Mouse (Mus musculus): ENCODE results near the gene Sumo3.

Gene Sumo3

DNA sequence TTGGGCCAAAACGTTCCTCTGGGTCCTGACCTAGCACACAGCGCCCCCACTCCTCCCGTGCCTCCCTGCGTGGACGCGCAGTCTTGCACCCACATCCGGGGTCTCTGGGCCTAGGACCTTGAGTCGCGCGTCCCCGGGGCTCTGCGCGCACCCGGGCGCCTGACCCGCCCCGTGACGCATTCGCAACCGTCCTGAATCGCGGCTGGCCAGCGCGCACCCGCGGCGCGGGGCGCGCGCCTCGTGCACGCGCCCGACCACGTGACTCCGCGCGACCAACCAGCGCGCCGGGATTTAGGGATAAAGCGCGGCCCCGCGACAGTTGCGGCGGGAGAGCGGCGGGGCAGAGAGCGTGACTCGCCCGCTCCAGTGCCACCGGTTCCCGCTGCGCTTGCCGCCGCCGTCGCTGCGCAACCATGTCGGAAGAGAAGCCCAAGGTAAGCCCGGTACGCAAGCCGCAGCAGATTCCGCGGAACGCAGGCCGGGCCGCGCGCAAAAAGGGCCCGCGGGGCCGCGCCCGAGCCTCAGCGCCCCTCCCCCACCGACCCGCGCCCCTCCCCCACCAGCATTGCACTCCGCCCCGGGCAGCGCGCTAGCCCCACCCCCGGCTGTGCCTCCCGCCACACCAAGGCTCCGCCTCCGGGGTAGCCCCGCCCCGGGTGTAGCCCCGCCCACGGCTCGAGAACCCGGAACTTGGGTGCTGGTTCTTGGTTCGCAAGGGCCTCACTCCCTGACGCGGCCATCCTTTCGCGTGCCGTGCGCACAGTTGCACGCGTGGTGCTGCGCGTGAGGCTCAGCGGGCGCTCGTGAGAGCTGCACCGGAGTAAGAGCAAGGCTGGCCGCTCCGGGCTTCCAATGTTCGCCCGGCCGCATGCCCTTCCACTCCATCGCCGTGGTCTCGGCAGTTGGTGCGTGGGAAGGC is at the start of gene Sumo3, which contains the start of gene Gm49325:
Sumo3 (plus strand) TSS at position 190 of the 919 bp plus-strand sequence.
Gm49325 (plus strand) TSS at position 290 of the 919 bp plus-strand sequence.
- DNase-seq: peak; percentile 97 to 98

GRCm38 (mm10) chr10:77556631-77557030 is 49.3 kb upstream of the Sumo3 start:
- no peak for DNase-seq

DNA sequence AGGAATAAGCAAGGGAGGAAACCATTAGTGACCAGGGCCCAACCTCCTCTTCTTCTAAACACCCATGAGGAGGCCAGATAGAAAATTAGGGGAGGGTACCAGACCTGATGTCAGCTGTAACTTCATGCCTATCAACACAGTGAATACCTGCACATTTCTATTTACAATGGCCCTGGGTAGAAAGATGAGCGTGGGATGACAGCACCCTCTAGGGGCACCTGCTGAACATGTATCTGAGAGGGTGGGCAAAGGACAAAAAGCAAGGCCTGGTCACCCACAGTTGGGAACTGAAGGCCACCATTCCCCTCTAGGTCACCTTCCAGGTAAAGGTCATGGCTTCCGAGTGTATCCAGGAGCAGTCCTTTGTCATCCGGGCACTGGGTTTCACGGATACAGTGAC is 48.3 kb upstream of the Sumo3 start:
- DNase-seq: no peak

GRCm38 (mm10) chr10:77560090-77560489 is 45.8 kb upstream of the Sumo3 start:
- DNase-seq: no peak

DNA sequence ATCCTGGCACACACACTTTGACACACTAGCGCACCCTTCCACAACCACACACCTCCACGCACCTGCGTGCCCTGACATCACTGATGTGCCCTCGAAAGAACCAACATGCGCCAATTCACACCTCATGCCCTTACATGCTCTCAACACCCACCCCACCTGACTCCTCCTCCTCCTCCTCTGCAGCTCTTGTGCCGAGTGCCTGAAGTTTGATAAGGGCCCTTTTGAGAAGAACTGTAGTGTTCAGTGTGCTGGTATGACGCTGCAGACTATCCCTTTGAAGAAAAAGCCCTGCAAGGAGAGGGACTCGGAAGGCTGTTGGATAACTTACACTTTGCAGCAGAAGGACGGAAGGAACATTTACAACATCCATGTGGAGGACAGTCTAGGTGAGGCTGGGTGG is 45.1 kb upstream of the Sumo3 start:
- DNase-seq: no peak

- DNase-seq: no peak
Measured at GRCm38 (mm10) chr10:77561508-77561907, 44.4 kb upstream of the Sumo3 start.

DNA sequence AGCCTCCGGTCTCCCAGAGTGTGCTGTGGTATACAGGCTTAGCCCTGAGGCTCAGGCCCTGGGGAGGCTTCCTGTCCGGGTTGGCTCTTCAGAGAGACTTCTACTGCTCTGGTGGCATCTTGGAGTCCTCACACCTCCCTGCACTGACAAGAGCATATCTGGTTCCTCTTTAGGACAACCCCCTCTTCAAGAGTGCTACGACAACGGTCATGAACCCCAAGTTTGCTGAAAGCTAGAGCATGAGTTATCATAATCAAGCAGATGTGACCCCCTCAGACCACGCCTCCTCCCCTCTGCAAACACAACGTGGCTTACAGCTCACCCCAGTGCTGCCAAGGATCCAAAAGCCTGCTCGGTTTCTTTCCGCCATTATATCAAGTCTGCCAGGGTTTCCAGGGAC is 40.9 kb upstream of the Sumo3 start:
- DNase-seq: no peak

GRCm38 (mm10) chr10:77566651-77567050 is 39.2 kb upstream of the Sumo3 start:
- peak; percentile 78 to 85 for DNase-seq

DNA sequence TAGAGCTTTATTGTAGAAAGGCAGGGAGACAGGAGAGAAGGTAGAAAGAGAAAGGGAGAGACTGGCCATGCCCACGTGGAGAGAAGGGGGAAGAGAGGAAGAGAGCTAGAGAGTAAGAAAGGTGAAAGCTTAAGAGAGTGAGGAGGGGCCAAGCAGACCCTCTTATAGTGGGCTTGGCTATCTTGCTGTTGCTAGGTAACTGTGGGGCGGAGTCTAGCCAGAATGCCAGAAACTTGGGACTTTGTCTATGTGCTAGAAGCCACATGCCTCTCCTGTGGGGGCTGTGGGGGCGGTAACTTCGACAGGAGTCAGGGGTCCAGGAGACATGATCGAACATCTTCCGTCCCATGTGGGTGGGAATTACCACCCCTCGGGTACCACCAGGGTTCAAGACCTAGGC is 36.4 kb upstream of the Sumo3 start:
- no peak for DNase-seq

DNA sequence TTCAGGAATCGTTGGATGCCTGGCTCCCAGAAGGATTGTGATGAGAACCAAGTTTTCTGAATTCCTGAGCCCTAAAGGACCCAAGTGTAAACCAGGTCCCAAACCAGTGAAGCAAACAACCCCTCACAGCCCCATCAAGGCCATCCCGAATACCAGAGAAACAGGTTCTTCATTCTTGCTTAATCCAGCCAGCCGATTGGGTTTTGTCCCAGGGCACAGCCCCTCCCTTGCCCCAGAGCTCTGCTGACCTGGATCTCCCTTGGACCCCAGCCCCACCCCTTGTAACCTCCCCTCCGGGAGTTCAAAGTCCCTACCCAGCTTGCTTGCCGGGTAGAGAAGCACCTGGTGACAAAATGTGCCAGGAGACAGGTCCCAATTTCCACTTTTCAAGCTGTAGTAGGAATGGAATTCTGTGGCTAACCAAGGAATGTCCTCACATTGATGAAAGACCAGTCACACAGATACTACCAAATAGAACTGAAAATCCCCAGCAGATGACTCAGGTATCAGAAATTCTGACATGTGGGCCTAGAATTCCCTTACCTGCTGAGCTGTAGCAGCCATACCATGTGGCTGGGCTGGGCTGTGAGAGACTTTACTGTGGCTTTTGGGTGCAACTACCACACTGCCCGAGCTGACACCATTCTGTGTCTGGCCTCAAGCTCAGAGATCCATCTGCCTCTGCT is 35.8 kb upstream of the Sumo3 start:
- DNase-seq: no peak

- no peak for DNase-seq
Measured at GRCm38 (mm10) chr10:77572225-77572624, 33.7 kb upstream of the Sumo3 start.

GRCm38 (mm10) chr10:77573162-77573561 is 32.7 kb upstream of the Sumo3 start:
- no peak for DNase-seq

DNA sequence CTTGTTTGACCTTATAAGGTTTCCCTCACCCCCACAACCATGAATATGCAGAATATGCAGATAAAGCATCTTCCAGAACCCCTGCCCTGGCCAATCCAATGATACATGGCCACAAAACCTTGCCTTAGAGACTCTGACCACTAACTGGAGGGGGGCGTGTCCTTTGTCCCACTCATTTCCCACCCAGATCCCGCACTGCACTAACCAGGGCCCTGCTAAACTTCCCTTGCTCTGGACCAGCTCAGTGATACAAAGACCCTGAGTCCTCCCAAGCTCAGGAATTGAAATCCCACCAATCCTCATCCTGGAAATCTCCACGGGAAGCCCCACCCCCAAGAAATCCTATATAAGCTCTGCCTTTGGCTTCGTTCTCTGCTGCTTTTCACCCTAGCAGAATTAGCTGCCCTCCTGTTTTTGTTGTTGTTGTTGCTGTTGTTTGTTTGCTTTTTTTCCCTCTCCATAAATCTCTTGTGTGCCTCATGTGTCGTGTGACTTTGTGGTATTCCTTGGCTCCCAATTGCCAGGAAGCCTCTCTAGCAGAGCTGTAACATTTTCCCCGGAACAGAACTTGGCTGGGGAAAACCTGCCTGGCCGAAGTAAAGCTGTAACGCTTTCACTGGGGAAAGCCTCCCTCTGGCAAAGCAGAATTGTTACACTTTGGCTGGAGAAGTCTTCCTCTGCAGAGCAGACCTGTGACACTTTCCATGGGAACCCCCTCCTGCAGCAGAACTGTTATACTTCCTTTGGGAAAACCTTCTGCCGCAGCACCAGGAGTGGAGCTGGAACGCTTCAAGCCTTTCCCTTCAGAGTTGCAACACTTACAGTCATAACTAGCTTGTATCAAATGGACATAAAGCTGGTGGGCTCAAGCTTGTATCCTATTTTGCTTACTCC is 25.6 kb upstream of the Sumo3 start:
- DNase-seq: no peak

GRCm38 (mm10) chr10:77581023-77581407 is 24.9 kb upstream of the Sumo3 start:
- no peak for DNase-seq

DNA sequence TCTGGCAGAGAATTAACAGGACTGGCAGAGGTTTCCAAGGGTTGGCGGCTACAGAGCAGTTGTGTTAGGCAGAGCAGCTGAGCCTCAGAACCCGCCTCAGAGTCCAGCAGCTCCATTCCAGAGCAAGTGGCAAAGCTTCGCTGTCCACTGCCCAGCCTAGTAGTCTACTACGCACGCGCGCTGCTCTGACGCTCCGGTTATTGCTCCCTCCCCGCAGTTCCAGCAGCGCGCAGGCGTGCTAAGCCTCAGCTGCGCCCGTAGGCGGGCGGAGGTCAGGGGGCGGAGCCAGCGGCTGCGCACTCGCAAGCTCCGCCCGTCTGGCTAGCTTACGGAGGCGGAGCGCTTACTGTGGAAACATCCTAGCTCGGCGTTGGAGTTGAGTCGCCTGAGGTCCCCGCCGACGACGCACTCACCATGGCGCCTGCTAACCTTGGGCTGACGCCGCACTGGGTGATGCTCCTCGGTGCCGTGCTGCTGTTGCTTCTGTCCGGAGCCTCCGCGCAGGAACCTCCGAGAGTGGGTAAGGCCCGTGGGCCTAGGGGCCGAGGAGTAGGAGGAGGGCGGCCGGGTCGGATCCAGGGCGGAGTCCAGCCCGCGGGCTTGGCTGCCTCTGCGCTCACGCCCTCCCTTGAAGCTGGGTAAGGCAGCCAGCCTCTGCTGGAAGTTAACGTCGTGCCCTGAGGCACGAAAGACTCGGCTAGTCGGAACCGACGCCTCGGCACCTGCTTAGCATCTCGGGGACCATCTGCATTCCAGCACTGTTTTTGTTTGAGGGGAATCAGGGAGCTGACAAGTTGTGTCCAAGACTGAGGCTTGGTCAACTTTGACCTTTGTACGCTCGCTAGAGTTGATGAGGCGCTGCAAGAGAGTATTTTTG is 24.3 kb upstream of the Sumo3 start, which contains the start of gene Pttg1ip:
Pttg1ip (plus strand) TSS at position 313 of the 877 bp plus-strand sequence.
- DNase-seq: peak; percentile 95 to 96

GRCm38 (mm10) chr10:77582285-77582618 is 23.6 kb upstream of the Sumo3 start:
- DNase-seq: peak in 1 of 2 experiments; percentile 20

DNA sequence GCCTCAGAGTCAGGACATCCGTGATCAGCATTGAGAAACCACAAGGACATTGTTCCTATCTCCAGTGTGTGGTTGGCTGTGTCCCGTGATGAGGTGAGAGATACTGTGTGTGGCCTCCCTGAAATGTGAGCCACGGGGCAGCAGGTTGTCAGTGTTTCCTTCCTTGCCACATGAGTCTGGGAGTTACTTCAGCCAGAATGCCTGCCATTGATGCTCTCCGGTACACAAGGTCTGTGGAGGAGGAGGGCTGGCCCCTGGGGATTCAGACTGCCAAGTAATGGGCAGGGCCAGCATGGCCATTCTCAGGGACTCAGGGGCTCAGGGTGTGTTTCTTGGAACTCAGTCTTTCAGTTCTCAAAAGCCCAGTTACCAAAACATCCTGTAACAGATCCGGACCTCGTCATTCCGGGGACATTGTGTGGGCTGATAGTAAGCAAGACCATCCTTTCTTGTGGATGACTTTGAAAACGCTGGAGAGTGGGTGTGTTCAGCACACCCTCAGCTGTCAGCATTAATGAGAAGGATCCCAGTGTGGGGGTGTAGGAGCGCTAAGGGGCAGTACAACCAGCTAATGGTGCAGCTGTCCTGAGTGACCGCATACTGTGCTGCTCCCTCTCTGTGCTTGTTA is 22.0 kb upstream of the Sumo3 start:
- peak; percentile 60 to 74 for DNase-seq

DNA sequence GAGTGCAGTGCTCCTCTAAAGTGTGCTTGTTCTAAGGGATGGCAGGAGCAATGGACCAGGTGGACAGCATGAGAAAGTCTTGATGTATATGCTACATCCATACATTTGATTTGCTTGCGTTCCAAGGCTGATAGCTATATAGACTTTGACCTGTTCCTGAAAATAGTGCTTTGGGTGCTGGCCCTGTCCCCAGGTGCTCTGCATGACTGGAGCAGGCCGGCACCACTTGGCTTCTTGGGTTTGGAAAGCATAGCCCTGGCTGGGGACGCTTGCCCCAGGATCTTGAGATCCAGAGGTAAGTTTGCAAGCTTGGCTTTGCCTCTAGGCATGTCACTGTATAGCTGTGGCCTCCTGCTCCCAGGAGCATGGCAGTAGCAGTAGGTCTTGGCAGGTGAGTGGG is 19.3 kb upstream of the Sumo3 start:
- DNase-seq: no peak

DNA sequence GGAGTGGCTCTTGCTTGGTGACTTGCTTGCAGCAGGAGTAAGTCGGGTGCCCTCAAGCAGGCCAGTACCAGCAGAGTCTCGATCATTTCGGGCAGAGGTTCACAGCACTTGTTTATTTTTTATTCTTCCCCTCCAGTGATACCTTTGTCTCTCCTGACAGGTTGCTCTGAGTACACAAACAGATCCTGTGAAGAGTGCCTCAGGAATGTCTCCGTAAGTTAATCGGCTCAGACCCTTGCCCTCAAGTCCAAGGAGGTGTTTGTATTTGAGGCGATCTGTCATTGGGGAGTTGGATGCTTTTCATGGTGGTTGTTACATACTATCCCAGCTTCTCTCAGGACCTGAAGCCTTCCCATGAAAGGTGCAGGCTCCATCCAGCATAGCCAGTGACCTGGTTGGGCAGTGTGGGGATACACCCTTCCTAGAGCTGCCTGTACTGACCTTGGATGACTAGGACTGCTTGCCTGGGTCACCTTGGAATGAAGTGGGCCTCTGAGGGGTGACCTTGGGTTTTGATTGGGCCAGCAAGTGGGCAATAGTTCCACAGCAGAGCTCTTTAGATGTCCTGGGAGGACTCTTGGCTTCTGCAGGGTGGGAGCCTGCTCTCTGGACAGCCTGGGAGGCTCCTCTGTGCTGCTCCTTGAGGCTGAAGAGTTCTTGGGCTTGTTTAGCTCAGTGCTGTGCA is 18.7 kb upstream of the Sumo3 start:
- no peak for DNase-seq

DNA sequence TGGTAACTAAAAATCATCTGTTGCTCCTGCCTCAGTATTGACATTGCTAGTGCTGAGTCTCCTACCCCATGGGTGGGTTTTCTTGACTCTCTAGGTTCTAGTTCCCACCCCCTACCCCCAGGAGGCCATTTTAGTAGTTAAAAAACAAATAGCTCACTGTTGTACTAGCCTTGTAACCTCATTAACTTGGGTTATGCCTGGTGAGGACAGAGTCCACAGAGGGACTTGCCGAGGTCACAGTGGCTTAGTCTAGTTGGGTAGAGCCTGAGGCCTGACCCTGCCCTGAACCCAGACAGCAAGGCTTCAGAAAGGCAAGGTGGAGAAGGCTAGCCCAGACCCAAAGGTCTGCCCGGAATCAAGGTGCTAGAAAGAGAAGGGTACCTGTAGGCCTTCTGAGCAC is 17.9 kb upstream of the Sumo3 start:
- DNase-seq: no peak

DNA sequence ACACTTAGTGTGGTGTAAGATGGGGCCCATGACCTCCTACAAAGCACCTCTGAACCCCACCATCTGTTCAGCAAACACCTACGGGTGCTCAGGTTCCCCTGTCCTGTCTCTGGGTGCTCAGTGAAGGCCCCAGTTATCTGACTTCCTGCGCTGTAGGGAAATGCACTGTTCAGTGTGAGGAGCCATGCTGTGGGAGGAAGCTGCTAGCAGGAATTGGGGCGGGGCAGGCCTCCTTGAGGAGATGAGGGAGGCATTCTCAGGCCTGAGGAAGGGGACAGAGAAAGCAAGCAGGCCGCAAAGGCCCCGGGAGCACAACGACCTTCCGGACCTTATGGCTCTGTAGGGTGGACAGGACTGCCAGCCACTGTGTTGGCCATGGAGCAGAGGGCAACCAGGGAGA is 16.8 kb upstream of the Sumo3 start:
- DNase-seq: no peak
